Mouse (Mus musculus): Measurements from ENCODE around the gene Plk3. TPM values are rescaled to one million over a fixed set of nuclear protein-coding genes. Genes with fewer than 3 reads are reported as not detected.
A peak's percentile ranks its signal among the peaks of the same experiment; 100 is the strongest.

The Plk3 gene
- polyA plus RNA-seq, 1 experiment from 2014 or later: 5.6 TPM

DNA sequence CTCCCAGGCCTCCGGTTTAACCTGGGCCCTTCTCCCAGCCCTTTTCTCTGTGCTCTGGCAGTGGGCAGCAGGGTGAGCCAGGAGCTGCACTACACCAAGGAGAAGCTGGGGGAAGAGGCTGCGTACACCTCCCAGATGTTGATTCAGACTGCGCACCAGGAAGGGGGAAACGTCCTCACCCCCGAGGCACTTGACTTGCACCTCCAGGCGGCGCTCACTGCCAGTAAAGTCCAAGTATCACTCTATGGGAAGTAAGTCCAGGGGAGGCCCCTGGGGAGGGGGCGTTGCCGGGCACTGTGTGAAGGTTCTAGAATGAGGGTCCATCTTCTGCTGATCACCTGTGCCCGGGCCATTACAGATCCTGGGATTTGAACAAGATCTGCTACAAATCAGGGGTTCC, 29.1 kb downstream of the Plk3 start:
- no peak for ATAC-seq (ENCODE audit: low read depth)
- H3K9me3 ChIP-seq (ENCODE audit: control insufficient read depth, low read length): no peaks in the 10 kb centered on the region
- H3K9ac ChIP-seq (ENCODE audit: low read depth, low read length): peak overlapping the region; percentile 8; the same call in 1 of the 2 replicates
- DNase-seq (ENCODE audit: low spot score): no peak
- H3K4me3 ChIP-seq (ENCODE audit: low read depth, low read length): no peak overlapping the region
- H3K4me2 ChIP-seq (ENCODE audit: low read depth, low read length): no peak overlapping the region
- WGBS: 78% methylated on average over 9 of the region's 10 CpGs
- H3K27ac ChIP-seq (replicated peaks; ENCODE audit: low read depth, low read length): no peak overlapping the region
- peaks cover 7% of the 10 kb centered on the region for H3K4me1 ChIP-seq (ENCODE audit: control insufficient read depth, insufficient read depth, low read length)
- no peaks in the 10 kb centered on the region for H3K27me3 ChIP-seq (replicated peaks; ENCODE audit: control insufficient read depth, insufficient read depth, low read length)
- peaks cover 21% of the 10 kb centered on the region for H3K36me3 ChIP-seq (ENCODE audit: control insufficient read depth, insufficient read depth, low read length)

DNA sequence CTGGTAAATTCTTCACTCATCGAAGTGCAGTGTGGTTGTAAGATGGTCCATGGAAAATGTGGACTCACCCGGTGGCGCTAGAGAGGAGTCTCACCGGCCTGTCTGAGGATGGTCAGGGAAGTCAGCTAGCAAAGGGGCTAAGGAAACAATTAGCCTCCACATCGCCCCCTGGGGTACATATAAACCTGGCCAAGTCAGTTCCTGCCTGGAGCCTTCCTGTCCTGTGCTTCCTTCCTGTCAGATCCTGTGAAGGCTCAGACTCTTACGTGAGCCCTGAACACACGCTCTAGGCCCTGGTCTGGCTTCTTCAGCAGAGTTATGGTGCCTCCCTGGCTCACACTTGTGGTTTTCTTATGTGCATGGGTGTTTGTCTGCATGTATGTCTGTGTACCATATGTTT, 32.5 kb downstream of the Plk3 start:
- Histone ChIP-seq H3K4me1 (ENCODE audit: control insufficient read depth, insufficient read depth, low read length) (peaks cover 21% of the 10 kb centered on the region), H3K9ac (ENCODE audit: low read depth, low read length) (0 out of 2 replicates have a peak overlapping the region, but pooled peaks have one; percentile 2), H3K4me3 (ENCODE audit: low read depth, low read length) (no peak overlapping the region), H3K9me3 (ENCODE audit: control insufficient read depth, low read length) (no peaks in the 10 kb centered on the region), H3K36me3 (ENCODE audit: control insufficient read depth, insufficient read depth, low read length) (no peaks in the 10 kb centered on the region), H3K27me3 (replicated peaks; ENCODE audit: control insufficient read depth, insufficient read depth, low read length) (no peaks in the 10 kb centered on the region), H3K4me2 (ENCODE audit: low read depth, low read length) (no peak overlapping the region), H3K27ac (replicated peaks; ENCODE audit: low read depth, low read length) (no peak overlapping the region)
- ATAC-seq (ENCODE audit: low read depth) (no peak), DNase-seq (ENCODE audit: low spot score) (peak; percentile 51)
- 40% methylated on average over 7 of the region's 7 CpGs for WGBS

DNA sequence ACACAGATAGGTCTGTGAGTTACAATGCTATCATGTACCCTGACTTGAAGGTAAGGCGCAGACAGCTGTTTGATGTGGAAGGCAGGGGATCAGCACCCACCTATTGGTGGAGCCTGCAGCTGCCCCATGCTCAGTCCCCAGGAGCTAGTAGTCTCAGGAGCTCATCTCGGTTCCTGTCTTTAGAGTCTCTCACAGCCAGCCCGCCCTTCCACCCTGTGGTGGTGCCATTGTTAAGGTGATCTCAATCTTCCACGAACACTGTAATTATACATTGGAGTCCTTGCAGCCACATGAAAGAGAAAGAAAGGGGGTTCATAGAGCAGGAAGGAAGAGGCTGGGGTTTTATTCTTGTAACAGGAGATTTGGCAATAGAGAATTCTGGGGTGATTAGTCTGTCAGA, 33.7 kb downstream of the Plk3 start:
- Histone ChIP-seq H3K36me3 (ENCODE audit: control insufficient read depth, insufficient read depth, low read length) (no peaks in the 10 kb centered on the region), H3K9me3 (ENCODE audit: control insufficient read depth, low read length) (no peaks in the 10 kb centered on the region), H3K4me2 (ENCODE audit: low read depth, low read length) (no peak overlapping the region), H3K4me1 (ENCODE audit: control insufficient read depth, insufficient read depth, low read length) (peaks cover 23% of the 10 kb centered on the region), H3K4me3 (ENCODE audit: low read depth, low read length) (no peak overlapping the region), H3K27me3 (replicated peaks; ENCODE audit: control insufficient read depth, insufficient read depth, low read length) (no peaks in the 10 kb centered on the region), H3K9ac (ENCODE audit: low read depth, low read length) (no peak overlapping the region), H3K27ac (replicated peaks; ENCODE audit: low read depth, low read length) (no peak overlapping the region)
- DNase-seq (ENCODE audit: low spot score): no peak
- ATAC-seq (ENCODE audit: low read depth): no peak
- 59% methylated on average over 4 of the region's 4 CpGs for WGBS

DNA sequence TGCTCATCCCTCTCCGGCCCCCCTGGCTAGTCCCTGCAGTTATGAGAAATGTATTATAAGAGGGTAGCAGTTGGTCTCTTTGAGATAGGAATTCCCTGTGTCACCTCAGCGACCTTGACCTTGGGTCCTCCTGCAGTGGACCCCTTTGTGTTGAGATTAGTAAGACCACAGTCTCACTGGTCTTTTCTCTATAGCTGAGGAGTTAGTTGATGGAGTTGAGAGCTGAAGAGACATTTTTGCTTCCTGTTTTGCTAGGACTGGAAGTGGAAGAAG, 35.1 kb downstream of the Plk3 start:
- Histone ChIP-seq H3K36me3 (ENCODE audit: control insufficient read depth, insufficient read depth, low read length) (no peaks in the 10 kb centered on the region), H3K27me3 (replicated peaks; ENCODE audit: control insufficient read depth, insufficient read depth, low read length) (no peaks in the 10 kb centered on the region), H3K27ac (replicated peaks; ENCODE audit: low read depth, low read length) (peak overlapping the region; percentile 57), H3K9ac (ENCODE audit: low read depth, low read length) (no peak overlapping the region), H3K4me1 (ENCODE audit: control insufficient read depth, insufficient read depth, low read length) (peaks cover 18% of the 10 kb centered on the region), H3K9me3 (ENCODE audit: control insufficient read depth, low read length) (no peaks in the 10 kb centered on the region), H3K4me2 (ENCODE audit: low read depth, low read length) (peak overlapping the region; percentile 99; the same call in 1 of the 2 replicates), H3K4me3 (ENCODE audit: low read depth, low read length) (no peak overlapping the region)
- no peak for ATAC-seq (ENCODE audit: low read depth)
- no peak for DNase-seq (ENCODE audit: low spot score)
- 59% methylated on average over 2 of the region's 2 CpGs for WGBS

DNA sequence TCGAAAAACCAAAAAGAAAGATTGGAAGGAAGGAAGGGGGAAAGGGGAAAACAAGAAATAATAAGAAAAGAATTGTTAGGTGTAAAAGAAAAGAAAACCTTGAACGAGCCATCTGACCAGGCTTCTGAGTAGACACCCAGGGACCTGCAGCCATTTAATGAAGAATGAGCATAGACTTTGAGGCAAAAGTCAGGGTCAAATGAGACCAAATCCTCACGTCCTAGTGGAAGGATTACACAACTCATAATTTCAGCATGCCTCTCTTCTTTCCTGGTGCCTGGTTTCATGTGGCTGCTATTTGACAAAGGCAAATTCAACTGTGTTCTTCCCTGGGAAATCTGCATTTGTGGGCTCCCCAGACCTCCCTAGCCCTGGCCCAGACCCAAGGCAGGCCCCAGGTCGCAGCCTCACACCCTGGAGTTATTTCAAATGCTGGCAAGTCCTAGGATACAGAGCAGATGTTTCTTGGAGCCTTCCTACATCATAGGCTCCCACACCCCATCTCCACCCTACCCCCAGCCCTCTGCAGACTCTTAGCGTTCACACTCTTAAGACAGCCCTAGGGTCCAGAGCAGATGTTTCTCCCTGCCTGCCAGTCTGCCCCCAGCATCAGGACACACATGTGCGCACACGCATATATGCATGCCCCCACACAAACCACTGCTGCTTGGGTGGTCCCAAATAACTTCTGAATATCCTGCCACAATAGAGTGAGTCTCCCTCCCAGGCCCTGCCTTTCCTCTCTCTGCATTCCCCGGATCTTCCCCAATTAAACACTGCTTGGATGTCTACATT, 35.6 kb downstream of the Plk3 start:
- Histone ChIP-seq H3K27ac (replicated peaks; ENCODE audit: low read depth, low read length) (peak overlapping the region; percentile 57), H3K4me3 (ENCODE audit: low read depth, low read length) (peak overlapping the region; percentile 66; the same call in 1 of the 2 replicates), H3K36me3 (ENCODE audit: control insufficient read depth, insufficient read depth, low read length) (no peaks in the 10 kb centered on the region), H3K9ac (ENCODE audit: low read depth, low read length) (peak overlapping the region; percentile 36; the same call in 1 of the 2 replicates), H3K4me1 (ENCODE audit: control insufficient read depth, insufficient read depth, low read length) (peaks cover 18% of the 10 kb centered on the region), H3K9me3 (ENCODE audit: control insufficient read depth, low read length) (no peaks in the 10 kb centered on the region), H3K4me2 (ENCODE audit: low read depth, low read length) (peak overlapping the region; percentile 99), H3K27me3 (replicated peaks; ENCODE audit: control insufficient read depth, insufficient read depth, low read length) (no peaks in the 10 kb centered on the region)
- DNase-seq (ENCODE audit: low spot score) (peak; percentile 82), ATAC-seq (ENCODE audit: low read depth) (peak; percentile 78)
- WGBS: 33% methylated on average over 8 of the region's 8 CpGs

DNA sequence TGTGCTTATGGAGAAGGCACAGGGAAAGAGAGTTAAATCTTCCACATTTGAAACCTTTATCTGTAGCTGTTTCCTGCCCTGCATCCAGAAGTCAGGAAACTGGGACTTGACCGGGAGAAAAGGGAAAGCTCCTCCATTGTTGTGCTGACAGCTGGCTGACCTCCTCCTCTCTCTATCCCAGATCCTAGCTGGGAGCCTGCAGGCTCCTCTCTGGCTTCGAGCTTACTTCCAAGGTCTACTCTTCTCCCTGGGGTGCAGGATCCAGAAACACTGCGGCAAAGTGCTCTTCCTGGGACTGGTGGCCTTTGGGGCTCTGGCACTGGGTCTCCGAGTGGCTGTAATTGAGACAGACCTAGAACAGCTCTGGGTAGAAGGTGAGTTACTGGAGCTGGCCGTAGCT, 37.1 kb downstream of the Plk3 start:
- DNase-seq (ENCODE audit: low spot score) (no peak), ATAC-seq (ENCODE audit: low read depth) (no peak)
- H3K4me1 ChIP-seq (ENCODE audit: control insufficient read depth, insufficient read depth, low read length): peaks cover 18% of the 10 kb centered on the region
- WGBS: 9% methylated on average over 5 of the region's 5 CpGs
- peak overlapping the region; percentile 74 for H3K9ac ChIP-seq (ENCODE audit: low read depth, low read length)
- no peaks in the 10 kb centered on the region for H3K9me3 ChIP-seq (ENCODE audit: control insufficient read depth, low read length)
- peak overlapping the region; percentile 66 for H3K4me3 ChIP-seq (ENCODE audit: low read depth, low read length)
- no peaks in the 10 kb centered on the region for H3K27me3 ChIP-seq (replicated peaks; ENCODE audit: control insufficient read depth, insufficient read depth, low read length)
- H3K4me2 ChIP-seq (ENCODE audit: low read depth, low read length): peak overlapping the region; percentile 99
- H3K27ac ChIP-seq (replicated peaks; ENCODE audit: low read depth, low read length): peak overlapping the region; percentile 57; the same call in 1 of the 2 replicates
- H3K36me3 ChIP-seq (ENCODE audit: control insufficient read depth, insufficient read depth, low read length): no peaks in the 10 kb centered on the region

DNA sequence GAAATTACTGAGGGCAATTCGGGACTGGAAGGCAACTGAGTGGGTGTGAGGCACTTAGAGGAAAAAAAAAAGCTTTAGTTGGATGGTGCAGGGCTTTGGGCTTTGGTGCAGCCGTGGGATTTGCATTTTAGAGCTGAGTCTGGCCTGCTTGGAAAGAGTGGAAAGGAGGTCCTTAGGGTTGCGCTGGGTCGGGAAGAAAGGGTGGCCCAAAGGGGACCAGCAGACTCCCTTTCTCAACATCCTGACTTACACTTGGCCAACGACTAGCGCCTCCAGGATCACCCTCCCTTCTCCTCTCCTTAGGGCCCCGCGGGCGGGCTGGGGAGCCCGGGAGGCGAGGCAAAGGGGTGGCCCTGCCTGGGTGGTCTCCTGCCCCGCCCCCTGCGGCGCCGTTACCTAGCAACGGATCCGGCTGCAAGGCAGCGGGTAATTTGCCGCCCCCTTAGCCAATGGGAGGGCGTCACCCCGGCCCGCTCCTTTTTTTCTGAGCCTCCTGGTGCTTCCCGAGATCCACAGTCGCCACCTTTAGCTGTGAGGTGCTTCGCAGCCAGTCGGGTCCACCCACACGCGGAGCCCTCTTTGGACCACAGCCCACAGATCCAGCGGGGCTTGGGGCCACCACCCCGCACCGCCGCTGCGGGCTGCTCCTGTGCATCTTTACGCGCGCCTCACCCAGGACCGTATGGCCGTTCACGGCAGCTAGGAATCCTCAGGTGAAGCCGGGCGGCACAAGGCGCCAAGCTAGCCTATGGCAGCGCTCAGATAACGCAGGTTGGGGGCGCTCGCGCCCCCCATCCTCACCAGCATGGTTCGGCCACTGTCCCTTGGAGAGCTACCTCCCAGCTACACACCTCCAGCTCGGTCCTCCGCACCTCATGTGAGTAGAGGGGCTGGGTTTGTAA, 38.0 kb downstream of the Plk3 start, which contains the start of gene Ptch2:
Gene Ptch2 (plus strand): TSS at position 525 of the 902 bp plus-strand sequence.
- Histone ChIP-seq H3K9me3 (ENCODE audit: control insufficient read depth, low read length) (no peaks in the 10 kb centered on the region), H3K27ac (replicated peaks; ENCODE audit: low read depth, low read length) (peak within 1 kb of the TSS; percentile 76), H3K4me3 (ENCODE audit: low read depth, low read length) (peak within 1 kb of the TSS; percentile 66), H3K27me3 (replicated peaks; ENCODE audit: control insufficient read depth, insufficient read depth, low read length) (no peaks in the 10 kb centered on the region), H3K4me2 (ENCODE audit: low read depth, low read length) (peak within 1 kb of the TSS; percentile 99), H3K36me3 (ENCODE audit: control insufficient read depth, insufficient read depth, low read length) (no peaks in the 10 kb centered on the region), H3K9ac (ENCODE audit: low read depth, low read length) (peak within 1 kb of the TSS; percentile 74), H3K4me1 (ENCODE audit: control insufficient read depth, insufficient read depth, low read length) (peaks cover 18% of the 10 kb centered on the region)
- WGBS: under 1% methylated on average over 29 of the region's 50 CpGs
- peak; percentile 85 for DNase-seq (ENCODE audit: low spot score)
- ATAC-seq (ENCODE audit: low read depth): peak; percentile 71

DNA sequence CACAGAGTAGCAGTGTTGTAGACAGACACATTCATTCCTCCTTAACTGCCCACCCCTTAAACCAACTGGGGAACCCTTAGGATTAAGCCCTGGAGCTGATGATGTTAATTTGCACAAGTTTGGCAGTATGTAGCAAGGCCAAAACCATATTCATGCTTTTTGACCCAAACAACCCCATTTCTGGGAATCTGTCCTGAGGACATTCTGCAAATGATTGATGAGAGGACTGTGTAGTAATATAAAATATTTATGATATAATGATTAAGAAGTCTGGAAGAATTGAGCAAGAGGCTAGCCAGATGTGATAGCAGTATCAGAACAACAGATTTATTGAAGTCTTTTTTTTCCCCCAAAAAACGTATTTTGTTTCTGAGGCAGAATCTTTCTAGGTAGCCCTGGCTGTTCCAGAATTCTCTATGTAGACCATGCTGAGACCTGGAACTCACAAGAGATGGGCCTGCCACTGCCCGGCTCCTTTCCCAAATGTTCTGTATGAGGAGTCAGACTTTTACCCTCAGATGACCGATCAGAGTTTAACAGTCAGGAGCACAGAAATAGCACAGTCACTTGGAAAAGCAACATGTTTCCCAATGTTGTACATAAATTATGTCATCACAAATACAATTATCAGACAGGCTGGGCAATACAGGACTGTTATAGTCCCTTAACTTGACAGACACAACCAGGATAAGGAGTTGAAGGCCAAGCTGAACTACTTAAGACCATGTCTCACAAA, 39.0 kb downstream of the Plk3 start:
- Histone ChIP-seq H3K9ac (ENCODE audit: low read depth, low read length) (no peak overlapping the region), H3K27ac (replicated peaks; ENCODE audit: low read depth, low read length) (peak overlapping the region; percentile 76; the same call in 1 of the 2 replicates), H3K36me3 (ENCODE audit: control insufficient read depth, insufficient read depth, low read length) (no peaks in the 10 kb centered on the region), H3K4me1 (ENCODE audit: control insufficient read depth, insufficient read depth, low read length) (peaks cover 18% of the 10 kb centered on the region), H3K27me3 (replicated peaks; ENCODE audit: control insufficient read depth, insufficient read depth, low read length) (no peaks in the 10 kb centered on the region), H3K4me3 (ENCODE audit: low read depth, low read length) (no peak overlapping the region), H3K9me3 (ENCODE audit: control insufficient read depth, low read length) (no peaks in the 10 kb centered on the region), H3K4me2 (ENCODE audit: low read depth, low read length) (no peak overlapping the region)
- WGBS: 72% methylated on average over 3 of the region's 3 CpGs
- no peak for DNase-seq (ENCODE audit: low spot score)
- ATAC-seq (ENCODE audit: low read depth): no peak

Data from embryonic facial prominence, embryonic 14.5 days (tissue).